Mouse (Mus musculus): Measurements from ENCODE around the gene Tnni1. TPM values are rescaled to one million over a fixed set of nuclear protein-coding genes. Genes with fewer than 3 reads are reported as not detected.

Tnni1 gene
- polyA plus RNA-seq, 1 experiment from 2014 or later, result 4.1 TPM

DNA sequence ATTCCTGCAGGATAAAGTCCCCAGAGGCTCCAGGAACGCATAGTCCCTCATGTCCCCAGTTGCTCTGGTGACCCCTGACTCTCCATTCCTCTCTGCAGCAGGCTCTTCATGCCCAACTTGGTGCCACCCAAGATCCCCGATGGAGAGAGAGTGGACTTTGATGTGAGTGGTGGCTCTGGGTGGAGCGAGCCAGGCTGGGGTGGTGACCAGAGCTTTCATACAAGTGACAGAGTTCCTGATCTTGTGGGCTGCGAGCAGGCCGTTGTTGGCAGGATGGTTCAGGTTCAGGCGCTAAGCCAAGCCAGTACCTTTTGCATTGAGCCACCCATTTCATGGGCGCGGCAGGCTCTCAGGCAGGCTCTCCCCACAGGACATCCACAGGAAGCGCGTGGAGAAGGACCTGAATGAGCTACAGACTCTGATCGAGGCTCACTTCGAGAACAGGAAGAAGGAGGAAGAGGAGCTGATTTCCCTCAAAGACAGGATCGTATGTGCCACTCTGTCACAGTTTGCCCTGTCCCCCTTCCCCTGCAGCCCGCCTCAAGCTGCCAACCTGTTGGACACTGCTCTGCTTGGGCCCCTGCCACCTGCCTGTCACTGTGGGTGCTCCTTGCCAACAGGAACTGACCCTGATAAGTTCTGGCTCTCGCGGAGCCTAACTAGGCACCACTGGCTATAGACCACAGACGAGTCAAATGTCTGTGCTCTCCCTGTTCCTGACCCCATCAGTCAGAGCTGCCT is 68.5 kb downstream of the Tnni1 start:
- no peaks in the 10 kb centered on the region for H3K36me3 ChIP-seq (ENCODE audit: control insufficient read depth, insufficient read depth)
- H3K4me3 ChIP-seq (ENCODE audit: low read depth, low read length), result no peak overlapping the region
- 72% methylated on average over 17 of the region's 17 CpGs for WGBS
- no peak for ATAC-seq
- H3K4me2 ChIP-seq (replicated peaks; ENCODE audit: low read depth), result no peak overlapping the region
- no peak overlapping the region for H3K27ac ChIP-seq (ENCODE audit: low read depth, low read length)
- no peaks in the 10 kb centered on the region for H3K9me3 ChIP-seq (ENCODE audit: control insufficient read depth)
- no peaks in the 10 kb centered on the region for H3K27me3 ChIP-seq (replicated peaks; ENCODE audit: control insufficient read depth, insufficient read depth, low read length)
- no peak for TF ChIP-seq CTCF (IDR thresholded peaks at IDR 0.05; ENCODE audit: low read depth)
- no peak overlapping the region for H3K9ac ChIP-seq (ENCODE audit: low read depth, low read length)
- H3K4me1 ChIP-seq (replicated peaks; ENCODE audit: control insufficient read depth, insufficient read depth, low read length), result peaks cover 6% of the 10 kb centered on the region; the same call in 1 of the 2 replicates

DNA sequence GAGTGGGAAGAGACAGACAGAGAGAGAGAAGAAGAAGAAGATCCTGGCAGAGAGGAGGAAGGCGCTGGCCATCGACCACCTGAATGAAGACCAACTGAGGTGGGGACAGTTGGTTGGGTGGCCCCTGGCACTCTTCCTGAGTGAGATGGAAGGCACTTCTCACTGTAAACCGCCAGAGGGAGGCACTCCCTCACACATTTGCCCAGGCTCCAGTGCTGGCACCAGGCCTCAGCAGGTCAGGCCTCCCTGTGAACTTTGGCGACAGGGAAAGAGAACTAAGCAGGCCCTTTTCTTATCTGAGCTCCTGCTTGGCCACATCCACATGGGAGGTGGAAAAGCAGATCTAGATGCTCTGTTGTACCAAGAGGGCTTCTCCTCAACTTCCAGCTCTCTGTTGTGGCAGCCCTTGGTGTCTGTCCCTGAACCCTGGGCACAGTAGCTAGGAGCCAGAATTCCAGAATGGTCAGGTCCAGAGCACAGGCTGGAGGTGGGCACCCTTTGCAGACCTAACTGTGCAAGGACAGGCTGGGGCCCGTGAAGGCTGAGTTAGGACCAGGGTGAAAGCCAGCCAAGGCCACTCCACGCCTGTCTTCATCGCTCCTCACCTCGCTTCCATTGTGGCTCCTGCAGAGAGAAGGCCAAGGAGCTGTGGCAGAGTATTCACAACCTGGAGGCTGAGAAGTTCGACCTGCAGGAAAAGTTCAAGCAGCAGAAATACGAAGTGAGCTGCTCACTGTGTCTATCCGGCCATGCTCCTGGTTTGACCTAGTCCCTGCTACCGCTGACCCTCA is 71.7 kb downstream of the Tnni1 start:
- Histone ChIP-seq H3K4me3 (ENCODE audit: low read depth, low read length) (no peak overlapping the region), H3K27me3 (replicated peaks; ENCODE audit: control insufficient read depth, insufficient read depth, low read length) (no peaks in the 10 kb centered on the region), H3K4me1 (replicated peaks; ENCODE audit: control insufficient read depth, insufficient read depth, low read length) (peaks cover 6% of the 10 kb centered on the region; the same call in 1 of the 2 replicates), H3K9me3 (ENCODE audit: control insufficient read depth) (no peaks in the 10 kb centered on the region), H3K9ac (ENCODE audit: low read depth, low read length) (no peak overlapping the region), H3K27ac (ENCODE audit: low read depth, low read length) (no peak overlapping the region), H3K4me2 (replicated peaks; ENCODE audit: low read depth) (no peak overlapping the region), H3K36me3 (ENCODE audit: control insufficient read depth, insufficient read depth) (no peaks in the 10 kb centered on the region)
- ATAC-seq, result no peak
- peak; percentile 81 for TF ChIP-seq CTCF (IDR thresholded peaks at IDR 0.05; ENCODE audit: low read depth)
- WGBS, result 69% methylated on average over 12 of the region's 12 CpGs

DNA sequence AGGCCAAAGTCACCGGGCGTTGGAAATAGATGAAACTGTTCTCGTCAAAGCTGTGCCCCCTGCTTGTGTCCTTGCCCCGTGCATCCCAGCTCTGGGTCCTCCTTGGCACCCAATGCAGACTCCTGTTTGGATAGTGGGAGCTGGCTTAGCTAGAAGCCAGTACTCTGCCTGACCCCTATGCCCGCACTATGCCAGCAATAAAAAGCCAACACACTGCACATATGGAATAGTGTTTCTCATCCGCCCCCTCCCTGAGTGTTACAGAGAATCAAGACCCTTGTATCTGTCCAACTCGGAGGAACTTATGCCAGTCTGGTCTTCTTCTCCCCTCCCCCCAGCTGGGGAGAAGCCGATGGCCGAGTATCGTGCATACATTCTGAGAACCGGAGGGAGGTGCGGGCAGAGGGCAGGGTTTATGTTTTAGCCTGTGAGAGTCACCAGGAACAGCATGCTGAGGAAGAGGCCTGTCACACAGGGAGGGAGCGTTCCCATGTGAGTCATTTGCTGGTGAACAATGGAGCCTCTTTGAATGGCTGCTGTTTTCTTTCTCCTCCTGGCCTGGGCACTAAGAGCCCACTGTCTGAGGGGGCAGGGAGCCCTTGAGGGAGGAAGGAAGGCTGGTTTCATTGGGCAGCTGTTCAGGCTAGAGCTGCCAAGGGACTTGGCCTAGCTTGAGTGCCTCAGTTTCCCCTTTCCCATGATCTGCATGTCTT is 73.0 kb downstream of the Tnni1 start:
- Histone ChIP-seq H3K4me2 (replicated peaks; ENCODE audit: low read depth) (no peak overlapping the region), H3K4me3 (ENCODE audit: low read depth, low read length) (no peak overlapping the region), H3K9ac (ENCODE audit: low read depth, low read length) (no peak overlapping the region), H3K27ac (ENCODE audit: low read depth, low read length) (no peak overlapping the region), H3K4me1 (replicated peaks; ENCODE audit: control insufficient read depth, insufficient read depth, low read length) (peaks cover 6% of the 10 kb centered on the region; the same call in 1 of the 2 replicates), H3K27me3 (replicated peaks; ENCODE audit: control insufficient read depth, insufficient read depth, low read length) (no peaks in the 10 kb centered on the region), H3K36me3 (ENCODE audit: control insufficient read depth, insufficient read depth) (no peaks in the 10 kb centered on the region), H3K9me3 (ENCODE audit: control insufficient read depth) (no peaks in the 10 kb centered on the region)
- no peak for ATAC-seq
- WGBS, result 54% methylated on average over 13 of the region's 13 CpGs
- no peak for TF ChIP-seq CTCF (IDR thresholded peaks at IDR 0.05; ENCODE audit: low read depth)

DNA sequence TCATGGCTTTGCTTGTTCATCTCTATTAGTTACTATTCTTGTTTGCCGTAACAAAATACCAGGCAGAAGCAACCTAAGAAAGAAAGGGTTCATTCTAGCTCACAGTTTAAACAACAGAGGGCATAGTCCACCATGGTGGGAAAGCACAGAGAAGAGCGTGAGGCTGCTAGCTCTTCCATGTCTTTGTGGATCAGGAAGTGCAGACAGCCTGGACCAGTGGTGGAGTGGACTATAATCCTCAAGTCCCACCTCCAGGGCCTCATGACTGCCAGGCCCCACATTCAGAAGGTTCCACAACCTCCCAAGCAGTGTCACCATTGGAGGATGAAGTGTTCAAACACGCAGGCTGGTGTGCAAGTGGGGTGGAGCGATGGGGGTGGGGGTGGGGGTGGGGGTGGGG is 74.0 kb downstream of the Tnni1 start:
- Histone ChIP-seq H3K27ac (ENCODE audit: low read depth, low read length) (no peak overlapping the region), H3K4me3 (ENCODE audit: low read depth, low read length) (no peak overlapping the region), H3K9me3 (ENCODE audit: control insufficient read depth) (no peaks in the 10 kb centered on the region), H3K4me1 (replicated peaks; ENCODE audit: control insufficient read depth, insufficient read depth, low read length) (peaks cover 6% of the 10 kb centered on the region; the same call in 1 of the 2 replicates), H3K9ac (ENCODE audit: low read depth, low read length) (no peak overlapping the region), H3K4me2 (replicated peaks; ENCODE audit: low read depth) (no peak overlapping the region), H3K27me3 (replicated peaks; ENCODE audit: control insufficient read depth, insufficient read depth, low read length) (no peaks in the 10 kb centered on the region), H3K36me3 (ENCODE audit: control insufficient read depth, insufficient read depth) (no peaks in the 10 kb centered on the region)
- ATAC-seq, result 0 out of 2 replicates have a peak, but pooled peaks have one; percentile 33
- 64% methylated on average over 4 of the region's 4 CpGs for WGBS
- no peak for TF ChIP-seq CTCF (IDR thresholded peaks at IDR 0.05; ENCODE audit: low read depth)

DNA sequence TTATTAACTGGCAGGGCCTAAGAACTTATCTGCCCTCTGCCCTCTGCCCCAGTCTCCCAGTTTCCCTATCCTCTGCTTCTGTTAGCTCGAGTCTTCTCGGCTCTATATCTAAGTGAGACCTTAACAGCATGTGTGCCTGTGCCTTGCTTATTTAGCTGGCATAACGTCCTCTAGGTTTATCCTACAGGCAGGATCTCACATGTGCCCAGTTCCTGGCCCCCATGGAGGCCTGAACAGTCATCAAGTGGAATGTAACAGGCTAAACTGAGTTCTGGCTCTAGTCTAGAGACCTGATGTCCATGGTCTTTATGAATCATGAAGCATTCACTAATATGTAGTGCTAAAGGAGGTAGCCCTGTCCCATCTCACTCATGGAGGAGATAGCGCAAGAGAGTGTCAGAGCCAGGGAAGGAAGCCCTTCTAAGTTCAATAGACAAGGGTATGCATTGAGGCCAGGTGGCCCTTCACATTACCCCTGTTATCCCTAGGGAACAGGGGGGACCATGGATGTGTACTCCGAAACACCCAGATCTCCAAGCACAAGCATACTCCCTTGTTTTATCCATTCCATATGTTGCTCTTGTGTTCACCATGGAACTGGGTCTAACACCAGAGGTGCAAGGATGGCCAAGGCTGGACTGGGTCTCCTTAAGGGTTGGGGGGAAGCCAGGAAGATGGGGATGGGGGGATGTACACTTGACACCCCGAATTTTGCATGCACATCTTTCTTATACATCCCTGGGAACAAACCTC is 75.5 kb downstream of the Tnni1 start:
- no peaks in the 10 kb centered on the region for H3K9me3 ChIP-seq (ENCODE audit: control insufficient read depth)
- 86% methylated on average over 6 of the region's 6 CpGs for WGBS
- TF ChIP-seq CTCF (IDR thresholded peaks at IDR 0.05; ENCODE audit: low read depth), result no peak
- H3K4me2 ChIP-seq (replicated peaks; ENCODE audit: low read depth), result no peak overlapping the region
- ATAC-seq, result no peak
- H3K27ac ChIP-seq (ENCODE audit: low read depth, low read length), result no peak overlapping the region
- peaks cover 6% of the 10 kb centered on the region; the same call in 1 of the 2 replicates for H3K4me1 ChIP-seq (replicated peaks; ENCODE audit: control insufficient read depth, insufficient read depth, low read length)
- H3K9ac ChIP-seq (ENCODE audit: low read depth, low read length), result no peak overlapping the region
- no peaks in the 10 kb centered on the region for H3K27me3 ChIP-seq (replicated peaks; ENCODE audit: control insufficient read depth, insufficient read depth, low read length)
- H3K4me3 ChIP-seq (ENCODE audit: low read depth, low read length), result no peak overlapping the region
- no peaks in the 10 kb centered on the region for H3K36me3 ChIP-seq (ENCODE audit: control insufficient read depth, insufficient read depth)

Data from intestine, postnatal 0 days (tissue).